Mouse (Mus musculus): ENCODE measurements at regions not wholly inside any gene's neighbourhood (a gene's known extent, or its start where the extent isn't known, plus 50 kb on each side); places are given as distances from the start of the nearest gene placed in this dataset.

DNA sequence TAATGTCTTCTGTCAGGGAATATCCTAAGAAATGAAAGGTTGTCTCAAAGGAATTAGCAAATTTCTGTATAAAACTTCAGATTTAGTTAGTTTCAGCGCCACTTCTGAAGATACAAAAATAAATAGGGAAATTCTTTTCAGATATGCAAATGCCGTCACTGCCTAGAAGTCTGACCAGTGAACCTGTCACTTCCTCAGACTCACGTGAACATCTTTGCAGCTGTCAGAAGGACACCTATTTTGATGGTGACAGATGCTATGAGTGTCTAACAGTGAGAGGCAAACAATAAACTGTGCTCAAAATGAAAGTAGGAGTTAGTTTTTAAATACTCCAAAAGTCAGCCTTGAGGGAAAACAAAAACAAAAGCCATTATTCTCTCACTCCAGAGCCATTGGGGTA is 57.5 kb upstream of the Igf1r start:
- Histone ChIP-seq H3K4me3 (ENCODE audit: insufficient read depth in 1 of 2, low read depth in 1 of 2, low read length in 2 of 2, poor library complexity in 1 of 2, severe bottlenecking in 1 of 2) (no peak overlapping the region), H3K9me3 (ENCODE audit: control insufficient read depth, insufficient read depth, low read depth, low read length) (no peaks in the 10 kb centered on the region), H3K9ac (ENCODE audit: insufficient read depth, low read depth, low read length, poor library complexity, severe bottlenecking) (no peak overlapping the region), H3K27ac (ENCODE audit: insufficient read depth, low read depth, low read length, poor library complexity, severe bottlenecking) (no peak overlapping the region), H3K4me1 (ENCODE audit: control insufficient read depth in 2 of 2, insufficient read depth in 2 of 2, low read length in 2 of 2, poor library complexity in 1 of 2) (no peaks in the 10 kb centered on the region), H3K36me3 (ENCODE audit: control insufficient read depth, insufficient read depth, low read length, poor library complexity, severe bottlenecking) (no peaks in the 10 kb centered on the region)
- TF ChIP-seq ZNF384 (IDR thresholded peaks at IDR 0.05; ENCODE audit: low read depth, low read length) (no peak), HCFC1 (IDR thresholded peaks at IDR 0.05; ENCODE audit: borderline replicate concordance, insufficient read depth, low read length) (no peak), MAFK (IDR thresholded peaks at IDR 0.05; ENCODE audit: insufficient read depth, low read depth, low read length) (no peak), ZC3H11A (IDR thresholded peaks at IDR 0.05; ENCODE audit: borderline replicate concordance, low read depth, low read length) (no peak), CHD2 (IDR thresholded peaks at IDR 0.05; ENCODE audit: low read depth, low read length) (no peak)
- in situ Hi-C loops (cut with MboI; ENCODE audit: low sequenced_read_pairs in 2 of 2, unreplicated experiment in 2 of 2) = no loop called here
- DNase-seq (ENCODE audit: low read depth, low spot score) = no peak

GRCm38 (mm10) chr7:67892917-67893316 is 59.7 kb upstream of the Igf1r start:
- Histone ChIP-seq H3K27ac (ENCODE audit: insufficient read depth, low read depth, low read length, poor library complexity, severe bottlenecking) (no peak overlapping the region), H3K9ac (ENCODE audit: insufficient read depth, low read depth, low read length, poor library complexity, severe bottlenecking) (no peak overlapping the region), H3K4me3 (ENCODE audit: insufficient read depth in 1 of 2, low read depth in 1 of 2, low read length in 2 of 2, poor library complexity in 1 of 2, severe bottlenecking in 1 of 2) (no peak overlapping the region), H3K36me3 (ENCODE audit: control insufficient read depth, insufficient read depth, low read length, poor library complexity, severe bottlenecking) (no peaks in the 10 kb centered on the region), H3K4me1 (ENCODE audit: control insufficient read depth in 2 of 2, insufficient read depth in 2 of 2, low read length in 2 of 2, poor library complexity in 1 of 2) (no peaks in the 10 kb centered on the region), H3K9me3 (ENCODE audit: control insufficient read depth, insufficient read depth, low read depth, low read length) (no peaks in the 10 kb centered on the region)
- no peak for DNase-seq (ENCODE audit: low read depth, low spot score)
- in situ Hi-C loops (cut with MboI; ENCODE audit: low sequenced_read_pairs in 2 of 2, unreplicated experiment in 2 of 2) = no loop called here
- TF ChIP-seq ZNF384 (IDR thresholded peaks at IDR 0.05; ENCODE audit: low read depth, low read length) = no peak
- TF ChIP-seq HCFC1 (IDR thresholded peaks at IDR 0.05; ENCODE audit: borderline replicate concordance, insufficient read depth, low read length) = no peak
- no peak for TF ChIP-seq CHD2 (IDR thresholded peaks at IDR 0.05; ENCODE audit: low read depth, low read length)
- no peak for TF ChIP-seq ZC3H11A (IDR thresholded peaks at IDR 0.05; ENCODE audit: borderline replicate concordance, low read depth, low read length)
- no peak for TF ChIP-seq MAFK (IDR thresholded peaks at IDR 0.05; ENCODE audit: insufficient read depth, low read depth, low read length)

GRCm38 (mm10) chr7:67883040-67883439 is 69.6 kb upstream of the Igf1r start:
- Histone ChIP-seq H3K9me3 (ENCODE audit: control insufficient read depth, insufficient read depth, low read depth, low read length) (no peaks in the 10 kb centered on the region), H3K4me3 (ENCODE audit: insufficient read depth in 1 of 2, low read depth in 1 of 2, low read length in 2 of 2, poor library complexity in 1 of 2, severe bottlenecking in 1 of 2) (no peak overlapping the region), H3K9ac (ENCODE audit: insufficient read depth, low read depth, low read length, poor library complexity, severe bottlenecking) (no peak overlapping the region), H3K27ac (ENCODE audit: insufficient read depth, low read depth, low read length, poor library complexity, severe bottlenecking) (no peak overlapping the region), H3K4me1 (ENCODE audit: control insufficient read depth in 2 of 2, insufficient read depth in 2 of 2, low read length in 2 of 2, poor library complexity in 1 of 2) (peaks cover 0 to 4% of the 10 kb centered on the region in 2 experiments; a peak in 1 of 4 replicates), H3K36me3 (ENCODE audit: control insufficient read depth, insufficient read depth, low read length, poor library complexity, severe bottlenecking) (no peaks in the 10 kb centered on the region)
- in situ Hi-C loops (cut with MboI; ENCODE audit: low sequenced_read_pairs in 2 of 2, unreplicated experiment in 2 of 2) = no loop called here
- no peak for DNase-seq (ENCODE audit: low read depth, low spot score)
- TF ChIP-seq MAFK (IDR thresholded peaks at IDR 0.05; ENCODE audit: insufficient read depth, low read depth, low read length) (no peak), HCFC1 (IDR thresholded peaks at IDR 0.05; ENCODE audit: borderline replicate concordance, insufficient read depth, low read length) (no peak), CHD2 (IDR thresholded peaks at IDR 0.05; ENCODE audit: low read depth, low read length) (no peak), ZNF384 (IDR thresholded peaks at IDR 0.05; ENCODE audit: low read depth, low read length) (no peak), ZC3H11A (IDR thresholded peaks at IDR 0.05; ENCODE audit: borderline replicate concordance, low read depth, low read length) (no peak)

DNA sequence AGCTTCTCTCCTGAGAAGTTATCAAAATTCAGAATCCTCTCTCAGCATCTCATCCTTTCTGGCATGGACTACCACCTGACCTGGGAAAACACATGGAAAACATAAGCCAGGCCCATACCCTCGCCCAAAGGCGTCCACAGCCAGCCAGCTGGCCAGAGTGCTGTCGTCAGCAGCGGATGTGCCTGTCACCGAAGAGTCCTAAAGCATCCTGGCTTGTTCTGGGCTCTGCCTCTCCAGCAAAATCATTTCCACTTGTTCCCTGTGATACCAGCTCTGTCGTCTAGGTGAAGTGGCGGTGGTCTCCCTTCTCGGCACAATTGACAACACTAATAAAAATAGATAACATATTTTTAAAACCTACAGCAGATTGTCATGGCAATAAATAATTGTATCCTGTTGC is 70.0 kb upstream of the Igf1r start:
- in situ Hi-C loops (cut with MboI; ENCODE audit: low sequenced_read_pairs in 2 of 2, unreplicated experiment in 2 of 2) = no loop called here
- Histone ChIP-seq H3K36me3 (ENCODE audit: control insufficient read depth, insufficient read depth, low read length, poor library complexity, severe bottlenecking) (no peaks in the 10 kb centered on the region), H3K9ac (ENCODE audit: insufficient read depth, low read depth, low read length, poor library complexity, severe bottlenecking) (no peak overlapping the region), H3K4me1 (ENCODE audit: control insufficient read depth in 2 of 2, insufficient read depth in 2 of 2, low read length in 2 of 2, poor library complexity in 1 of 2) (peaks cover 0 to 4% of the 10 kb centered on the region in 2 experiments; a peak in 1 of 4 replicates), H3K27ac (ENCODE audit: insufficient read depth, low read depth, low read length, poor library complexity, severe bottlenecking) (no peak overlapping the region), H3K9me3 (ENCODE audit: control insufficient read depth, insufficient read depth, low read depth, low read length) (no peaks in the 10 kb centered on the region), H3K4me3 (ENCODE audit: insufficient read depth in 1 of 2, low read depth in 1 of 2, low read length in 2 of 2, poor library complexity in 1 of 2, severe bottlenecking in 1 of 2) (no peak overlapping the region)
- no peak for DNase-seq (ENCODE audit: low read depth, low spot score)
- TF ChIP-seq MAFK (IDR thresholded peaks at IDR 0.05; ENCODE audit: insufficient read depth, low read depth, low read length) (no peak), ZNF384 (IDR thresholded peaks at IDR 0.05; ENCODE audit: low read depth, low read length) (no peak), HCFC1 (IDR thresholded peaks at IDR 0.05; ENCODE audit: borderline replicate concordance, insufficient read depth, low read length) (no peak), CHD2 (IDR thresholded peaks at IDR 0.05; ENCODE audit: low read depth, low read length) (no peak), ZC3H11A (IDR thresholded peaks at IDR 0.05; ENCODE audit: borderline replicate concordance, low read depth, low read length) (no peak)

DNA sequence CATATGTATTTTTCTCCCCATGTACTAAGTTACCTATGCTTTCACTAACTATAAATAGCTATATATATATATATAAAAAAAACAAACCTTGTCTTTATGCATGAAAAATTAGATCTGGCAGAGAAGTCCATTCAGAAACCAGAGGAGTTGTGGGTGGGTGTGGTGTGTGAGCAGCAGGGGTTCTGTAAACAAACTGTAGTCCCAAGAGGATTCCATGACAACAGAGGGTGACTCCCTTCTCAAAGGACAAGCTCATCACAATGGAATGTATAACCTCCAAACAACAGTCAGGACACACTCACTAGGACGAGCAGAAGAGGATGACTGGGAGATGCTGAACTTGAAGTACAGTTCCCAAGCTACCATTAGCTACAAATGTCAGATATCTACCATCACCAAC is 74.4 kb upstream of the Igf1r start:
- TF ChIP-seq ZNF384 (IDR thresholded peaks at IDR 0.05; ENCODE audit: low read depth, low read length) = no peak
- no peak for TF ChIP-seq CHD2 (IDR thresholded peaks at IDR 0.05; ENCODE audit: low read depth, low read length)
- TF ChIP-seq HCFC1 (IDR thresholded peaks at IDR 0.05; ENCODE audit: borderline replicate concordance, insufficient read depth, low read length) = no peak
- TF ChIP-seq ZC3H11A (IDR thresholded peaks at IDR 0.05; ENCODE audit: borderline replicate concordance, low read depth, low read length) = no peak
- no peak for TF ChIP-seq MAFK (IDR thresholded peaks at IDR 0.05; ENCODE audit: insufficient read depth, low read depth, low read length)
- Histone ChIP-seq H3K36me3 (ENCODE audit: control insufficient read depth, insufficient read depth, low read length, poor library complexity, severe bottlenecking) (no peaks in the 10 kb centered on the region), H3K4me1 (ENCODE audit: control insufficient read depth in 2 of 2, insufficient read depth in 2 of 2, low read length in 2 of 2, poor library complexity in 1 of 2) (peaks cover 2 to 10% of the 10 kb centered on the region in 2 experiments; a peak in 2 of 4 replicates), H3K9ac (ENCODE audit: insufficient read depth, low read depth, low read length, poor library complexity, severe bottlenecking) (no peak overlapping the region), H3K4me3 (ENCODE audit: insufficient read depth in 1 of 2, low read depth in 1 of 2, low read length in 2 of 2, poor library complexity in 1 of 2, severe bottlenecking in 1 of 2) (no peak overlapping the region), H3K9me3 (ENCODE audit: control insufficient read depth, insufficient read depth, low read depth, low read length) (no peaks in the 10 kb centered on the region), H3K27ac (ENCODE audit: insufficient read depth, low read depth, low read length, poor library complexity, severe bottlenecking) (no peak overlapping the region)
- in situ Hi-C loops (cut with MboI; ENCODE audit: low sequenced_read_pairs in 2 of 2, unreplicated experiment in 2 of 2) = no loop called here
- DNase-seq (ENCODE audit: low read depth, low spot score) = peak; percentile 31

Measured in ES-E14 (cell line).